Mouse (Mus musculus) layer of hippocampus, adult 2 months (tissue): ENCODE results near the gene Ifitm10. TPM values are rescaled to one million over a fixed set of nuclear protein-coding genes. Genes with fewer than 3 reads are reported as not detected.
"Not testable (repeated sequence)": the region's sequence is repeated elsewhere in the genome, so short reads cannot be mapped to it uniquely, and the experiment has no call there.

Experiments
- DNase-seq, 2 experiments: peaks; one replicate each; pipeline ENCODE4 v3.0.0; 2022; ENCODE audit warnings: low spot score in 2 of 2
- H3K27ac ChIP-seq: fragments of 200-600 bp; 2 replicates; pipeline ENCODE4 v1.8.1; 2022
- H3K4me3 ChIP-seq: fragments of 200-600 bp; 2 replicates; pipeline ENCODE4 v1.8.1; 2022; ENCODE audit warnings: mild to moderate bottlenecking
- CTCF ChIP-seq: fragments of 200-600 bp; conservative IDR thresholded peaks from 2 replicates; pipeline ENCODE4 v1.8.1; 2022; ENCODE audit warnings: antibody characterized with exemption, mild to moderate bottlenecking, moderate library complexity
- total RNA-seq, 2 experiments: library from RNA; stranded (reverse); gene quantifications; 2 replicates each; pipeline ENCODE4 v1.2.3; 2021

Gene Ifitm10
- total RNA-seq, 2 experiments from 2014 or later, result 35.3 to 38.6 TPM

DNA sequence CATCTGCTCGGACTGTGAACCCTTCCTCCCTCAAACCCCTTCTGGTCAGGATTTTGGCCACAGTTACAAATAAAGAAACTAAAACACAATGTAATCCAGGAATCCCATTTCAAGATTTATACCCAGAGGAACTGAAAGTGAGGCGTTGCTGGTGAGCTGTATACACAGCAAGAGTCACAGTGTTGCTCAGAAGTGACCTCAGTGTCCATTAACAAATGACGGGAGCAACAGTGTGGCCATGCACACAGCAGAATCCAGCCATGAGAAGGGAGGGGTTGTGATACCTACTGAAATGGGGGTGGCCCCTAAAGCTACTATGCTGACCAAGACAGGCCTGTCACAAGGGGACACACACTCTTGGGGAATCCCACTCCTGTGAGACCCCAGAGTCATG is 31.3 kb downstream of the Ifitm10 start:
- TF ChIP-seq CTCF, result no peak
- no peak overlapping the region for H3K4me3 ChIP-seq
- DNase-seq, result no peak
- peak overlapping the region; percentile 28; the same call in 1 of the 2 replicates for H3K27ac ChIP-seq

DNA sequence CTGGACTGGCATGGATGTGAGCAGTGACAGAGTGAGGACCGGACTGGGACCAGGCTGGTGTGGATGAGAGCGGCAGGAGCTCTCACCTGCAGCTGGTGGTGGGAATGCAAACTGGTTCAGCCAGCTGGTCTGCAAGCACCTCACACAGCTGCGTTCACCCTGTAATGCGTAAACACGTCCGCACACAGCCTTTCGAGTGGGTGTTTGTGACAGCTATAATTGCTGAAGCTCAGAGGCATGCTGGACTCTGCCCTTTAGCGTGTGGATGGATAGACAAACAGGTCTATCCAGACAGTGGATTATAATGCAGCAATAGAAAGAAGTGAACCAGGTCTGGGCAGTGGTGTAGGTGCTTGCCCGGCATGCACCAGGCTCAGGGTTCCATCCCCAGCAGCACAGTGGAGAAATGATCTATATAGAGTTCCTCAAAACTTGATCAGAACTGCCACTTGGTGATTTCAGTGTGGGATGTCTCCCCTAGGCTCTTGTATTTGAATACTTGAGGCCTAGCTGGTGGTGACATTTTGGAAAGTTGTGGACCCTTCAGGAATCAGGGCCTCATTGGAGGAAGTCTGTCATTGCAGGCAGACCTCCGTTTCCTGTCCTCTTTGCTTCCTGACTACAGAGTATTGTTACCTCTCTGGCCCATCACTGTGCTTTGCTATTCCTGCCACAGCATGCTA is 31.8 kb downstream of the Ifitm10 start:
- H3K27ac ChIP-seq, result peak overlapping the region; percentile 51; the same call in 1 of the 2 replicates
- TF ChIP-seq CTCF, result no peak
- H3K4me3 ChIP-seq, result no peak overlapping the region
- no peak for DNase-seq

DNA sequence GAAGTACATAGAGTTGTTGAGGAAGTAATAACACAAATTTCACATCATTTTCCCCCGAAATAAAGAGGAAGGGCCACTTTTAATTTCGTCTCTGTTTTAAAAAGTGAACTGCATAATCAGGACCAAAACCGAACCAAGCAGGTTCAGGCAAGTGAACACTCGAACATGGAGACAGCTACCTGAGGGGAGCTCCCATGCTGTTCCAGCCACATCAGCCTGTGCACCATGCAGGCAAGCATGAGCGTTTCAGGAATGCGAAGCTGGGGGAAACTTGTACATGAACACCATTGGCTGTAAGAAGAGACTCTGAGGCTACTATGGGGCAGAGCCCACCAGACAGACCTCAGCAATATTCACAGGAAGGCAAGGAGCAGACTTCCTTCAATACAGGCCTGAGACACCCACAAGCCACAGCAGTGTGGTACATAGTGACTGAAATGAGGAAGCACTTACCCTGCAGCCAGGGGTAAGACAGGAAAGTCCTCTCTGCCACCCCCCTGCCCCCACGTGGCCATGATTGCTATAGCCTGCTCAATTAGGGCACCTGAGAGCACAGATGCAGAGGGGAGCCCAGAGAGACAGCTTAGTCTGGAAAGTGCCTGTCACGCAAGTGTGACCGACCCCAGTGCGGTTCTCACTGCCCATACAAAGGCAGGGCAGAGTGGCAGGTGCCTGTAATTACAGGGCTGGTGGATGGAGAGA is 33.1 kb downstream of the Ifitm10 start:
- TF ChIP-seq CTCF, result no peak
- peak overlapping the region; percentile 51; the same call in 1 of the 2 replicates for H3K27ac ChIP-seq
- no peak overlapping the region for H3K4me3 ChIP-seq
- DNase-seq, result no peak

DNA sequence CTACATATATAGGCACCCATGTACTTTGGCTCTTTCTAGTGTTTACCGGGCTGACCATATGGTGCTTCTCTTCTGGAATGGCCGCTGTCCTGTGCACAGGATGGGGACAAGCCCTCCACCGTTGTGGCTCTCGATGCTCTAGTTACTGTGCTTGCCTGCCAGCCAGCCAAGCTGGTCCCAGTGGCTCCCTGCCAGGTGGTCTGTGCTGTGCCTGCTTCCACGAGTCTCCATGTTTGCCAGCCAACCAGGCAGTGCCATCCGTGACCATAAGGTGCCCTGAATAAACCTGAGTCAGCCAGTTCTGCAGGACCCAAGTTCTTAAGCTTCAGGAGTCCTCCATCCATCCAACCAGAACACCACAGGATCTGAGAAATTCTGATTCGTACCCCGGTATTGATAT is 38.4 kb downstream of the Ifitm10 start:
- Histone ChIP-seq H3K4me3 (no peak overlapping the region), H3K27ac (no peak overlapping the region)
- no peak for DNase-seq
- TF ChIP-seq CTCF, result no peak

DNA sequence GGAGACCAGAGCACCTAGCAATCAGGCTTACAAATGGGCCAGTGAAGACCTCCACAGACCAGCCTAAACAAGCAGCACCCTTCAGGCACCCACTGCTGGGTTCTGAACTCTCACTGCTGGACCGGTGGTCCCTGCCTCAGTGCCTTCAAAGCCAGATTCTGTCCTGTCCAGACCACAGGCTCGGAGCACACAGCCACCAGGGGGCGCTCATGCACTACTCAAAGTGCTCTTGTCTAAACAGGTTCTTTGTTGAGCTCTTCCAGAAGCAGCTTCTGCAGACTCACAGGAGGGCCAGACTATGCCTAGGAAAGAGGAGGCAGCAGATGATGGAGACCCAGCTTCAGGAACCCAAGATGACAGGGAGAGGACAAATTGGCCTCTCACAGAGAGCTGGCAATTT is 39.3 kb downstream of the Ifitm10 start:
- peak; percentile 75 to 95 for DNase-seq
- H3K4me3 ChIP-seq, result no peak overlapping the region
- TF ChIP-seq CTCF, result peak; percentile 97
- H3K27ac ChIP-seq, result no peak overlapping the region

DNA sequence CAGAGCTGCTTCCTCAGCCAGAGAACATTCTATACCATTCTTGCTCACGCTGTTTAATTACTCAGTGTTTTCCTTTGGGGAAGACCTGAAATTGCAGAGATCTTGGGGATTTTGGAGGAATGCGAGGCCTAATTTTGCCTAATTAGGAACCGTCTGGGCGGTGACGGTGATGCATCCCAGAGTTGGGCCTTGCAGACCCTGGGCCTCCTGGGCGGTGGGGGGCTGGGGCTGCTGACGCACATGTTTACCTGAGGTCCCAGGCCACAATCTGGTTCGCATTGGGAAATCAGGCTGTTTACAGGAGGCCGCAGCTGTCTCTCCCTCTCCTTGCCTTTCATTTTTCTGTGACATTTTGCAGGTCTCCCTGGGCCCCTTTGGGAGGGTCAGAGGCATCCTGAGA is 40.8 kb downstream of the Ifitm10 start:
- H3K4me3 ChIP-seq, H3K27ac ChIP-seq, DNase-seq: not testable (repeated sequence)

DNA sequence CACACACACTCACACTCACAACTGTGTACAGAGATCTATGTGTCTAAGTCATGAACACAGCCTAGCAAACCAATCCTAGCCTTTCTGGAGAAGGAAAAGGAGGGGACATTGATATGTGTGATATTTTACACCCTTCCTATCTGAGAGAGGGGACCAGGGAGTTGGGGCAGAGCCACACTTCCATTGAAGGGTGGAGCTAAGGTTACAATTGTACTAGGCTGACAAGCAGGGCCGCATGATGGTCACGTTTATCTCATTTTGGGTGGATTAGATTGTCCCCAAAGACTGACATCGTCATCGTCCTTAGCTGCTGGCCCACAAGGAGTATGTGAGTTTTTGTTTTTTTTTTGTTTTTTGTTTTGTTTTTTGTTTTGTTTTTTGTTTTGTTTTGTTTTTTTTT is 42.3 kb downstream of the Ifitm10 start:
- Histone ChIP-seq H3K27ac (no peak overlapping the region), H3K4me3 (no peak overlapping the region)
- no peak for DNase-seq
- TF ChIP-seq CTCF, result no peak

DNA sequence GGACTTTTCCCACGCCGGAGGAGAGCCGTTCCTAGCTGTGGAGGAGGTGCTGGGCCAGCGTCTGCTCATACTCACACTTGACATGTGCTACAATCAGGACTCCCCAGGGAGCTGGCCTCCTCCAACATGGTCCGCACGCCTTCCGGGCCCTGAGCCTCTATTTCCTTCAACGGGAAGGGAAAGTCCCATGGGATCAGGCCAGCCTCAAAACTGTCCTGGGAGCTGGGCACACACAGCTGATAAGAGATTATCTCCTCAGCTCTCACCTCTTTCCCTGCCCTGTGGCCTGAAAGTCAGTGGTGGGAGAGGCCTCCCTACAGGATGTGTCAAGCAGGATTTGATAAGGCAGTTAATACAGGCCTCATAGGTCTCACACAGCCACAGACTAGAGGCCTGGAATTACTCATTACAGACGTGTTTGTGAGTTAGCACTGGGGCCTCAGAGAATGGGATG is 43.3 kb downstream of the Ifitm10 start:
- no peak overlapping the region for H3K4me3 ChIP-seq
- H3K27ac ChIP-seq, result no peak overlapping the region
- no peak for TF ChIP-seq CTCF
- DNase-seq, result no peak

DNA sequence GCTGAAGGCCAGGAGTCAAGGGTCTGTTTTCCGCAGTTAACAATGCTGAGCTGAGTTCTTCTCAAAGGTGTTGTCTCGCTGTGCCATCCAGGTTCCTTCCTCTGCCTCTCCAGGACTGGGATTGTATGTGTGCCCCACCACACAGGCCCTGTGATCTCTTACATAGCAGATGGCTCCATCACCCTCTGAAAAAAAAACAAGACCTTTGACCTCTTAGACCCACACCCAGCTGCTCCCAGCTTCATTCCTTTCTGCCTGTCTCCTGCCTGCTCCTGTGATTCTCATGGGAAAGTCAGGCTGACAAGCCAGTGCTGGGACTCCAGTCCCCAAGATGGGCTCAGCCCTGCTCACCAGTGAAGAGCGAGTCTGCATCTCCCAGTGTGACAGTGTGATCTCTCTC is 45.0 kb downstream of the Ifitm10 start:
- H3K27ac ChIP-seq, result no peak overlapping the region
- DNase-seq, result no peak
- H3K4me3 ChIP-seq, result no peak overlapping the region
- TF ChIP-seq CTCF, result no peak

DNA sequence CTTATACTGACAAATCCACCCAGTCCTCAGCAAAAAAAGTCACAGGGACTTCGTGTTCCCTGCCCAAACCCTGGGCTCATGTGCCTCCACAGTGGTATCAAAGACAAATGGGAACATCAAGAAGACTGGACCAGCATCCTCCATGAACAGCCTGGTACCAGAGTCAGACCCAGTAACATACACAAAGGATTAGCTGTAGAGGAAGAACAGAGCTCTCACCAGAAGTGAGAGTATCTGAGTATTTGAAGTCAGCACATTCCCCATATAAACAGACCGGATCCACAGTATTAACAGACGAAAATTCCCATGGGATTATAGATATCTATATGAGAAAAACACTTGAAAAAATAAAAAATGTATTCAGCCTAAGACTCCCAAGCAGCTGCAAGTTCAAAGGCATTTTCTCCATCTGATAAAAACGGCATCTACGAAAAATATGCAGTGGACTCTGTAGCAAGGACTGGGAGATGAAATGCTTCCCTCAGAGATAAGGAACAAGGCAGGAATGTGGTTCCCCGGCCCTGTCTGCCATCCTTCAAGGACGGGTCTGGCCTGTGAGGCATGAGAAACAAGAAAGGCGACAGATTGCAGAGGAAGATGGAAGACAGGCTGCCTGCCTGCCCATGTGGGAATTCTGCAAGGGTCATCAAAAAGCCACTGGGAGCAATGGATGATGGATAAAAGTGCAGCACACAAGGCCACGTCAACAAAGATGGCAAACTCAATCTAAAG is 46.7 kb downstream of the Ifitm10 start:
- H3K27ac ChIP-seq, result no peak overlapping the region
- no peak for TF ChIP-seq CTCF
- DNase-seq, result no peak
- H3K4me3 ChIP-seq, result no peak overlapping the region

DNA sequence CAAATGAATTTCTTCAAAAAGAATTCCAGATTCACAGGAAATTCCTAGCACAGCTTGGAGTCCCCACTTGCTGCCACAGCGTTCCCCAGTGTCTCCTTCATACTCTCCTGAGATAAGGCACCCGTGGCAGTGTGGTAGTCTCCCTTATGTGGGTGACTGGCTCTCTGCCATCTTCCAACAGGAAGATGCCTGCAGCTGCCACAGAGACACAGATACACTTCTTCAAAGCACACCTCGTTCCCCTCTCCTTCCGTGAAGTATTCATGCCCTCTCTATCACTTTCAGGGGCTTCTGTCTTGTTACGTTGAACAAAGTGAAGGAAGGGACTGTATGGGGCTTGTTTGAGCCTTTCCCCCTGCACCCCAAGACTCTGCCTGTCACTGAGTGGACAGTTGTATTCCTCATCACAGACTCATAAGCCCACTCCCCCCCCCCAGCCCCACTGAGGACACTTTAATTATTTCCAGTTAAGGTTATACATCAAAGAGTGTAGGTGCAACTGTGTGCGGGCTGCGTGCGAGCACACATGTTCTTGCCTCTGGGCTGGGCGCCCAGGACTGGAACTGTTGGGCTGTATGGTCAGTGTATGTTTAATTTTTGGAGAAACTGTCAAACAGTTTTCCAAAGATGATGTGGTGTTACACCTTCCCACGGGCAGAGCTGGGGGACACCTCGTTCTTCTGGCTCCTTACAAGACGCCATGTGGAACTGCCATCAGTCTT is 50.0 kb downstream of the Ifitm10 start:
- DNase-seq, result no peak
- no peak for TF ChIP-seq CTCF

DNA sequence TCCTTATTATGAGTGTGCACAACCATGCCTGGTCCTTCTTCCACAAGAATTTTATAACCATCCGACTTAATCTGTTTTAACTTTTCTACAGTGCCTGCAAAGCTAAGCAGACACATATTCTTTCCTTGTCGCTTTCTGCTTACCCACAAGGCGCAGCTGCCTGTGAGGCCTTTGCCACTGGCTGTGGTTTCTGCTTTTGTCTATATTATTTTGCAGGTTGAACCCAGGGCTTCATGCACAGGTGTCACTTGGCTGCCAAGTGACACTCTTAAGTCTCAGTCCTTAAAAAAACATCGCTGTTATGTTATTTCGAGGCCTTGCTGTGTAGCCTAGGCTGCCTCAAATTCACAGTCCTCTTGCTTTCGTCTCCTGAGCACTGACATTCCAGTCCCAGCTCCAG is 50.9 kb downstream of the Ifitm10 start:
- no peak for TF ChIP-seq CTCF
- H3K27ac ChIP-seq, result no peak overlapping the region
- H3K4me3 ChIP-seq, result no peak overlapping the region
- DNase-seq, result no peak

More for the DNA sequence above, 50.0 kb downstream of the Ifitm10 start:
- no peak overlapping the region for H3K4me3 ChIP-seq
- H3K27ac ChIP-seq, result no peak overlapping the region

DNA sequence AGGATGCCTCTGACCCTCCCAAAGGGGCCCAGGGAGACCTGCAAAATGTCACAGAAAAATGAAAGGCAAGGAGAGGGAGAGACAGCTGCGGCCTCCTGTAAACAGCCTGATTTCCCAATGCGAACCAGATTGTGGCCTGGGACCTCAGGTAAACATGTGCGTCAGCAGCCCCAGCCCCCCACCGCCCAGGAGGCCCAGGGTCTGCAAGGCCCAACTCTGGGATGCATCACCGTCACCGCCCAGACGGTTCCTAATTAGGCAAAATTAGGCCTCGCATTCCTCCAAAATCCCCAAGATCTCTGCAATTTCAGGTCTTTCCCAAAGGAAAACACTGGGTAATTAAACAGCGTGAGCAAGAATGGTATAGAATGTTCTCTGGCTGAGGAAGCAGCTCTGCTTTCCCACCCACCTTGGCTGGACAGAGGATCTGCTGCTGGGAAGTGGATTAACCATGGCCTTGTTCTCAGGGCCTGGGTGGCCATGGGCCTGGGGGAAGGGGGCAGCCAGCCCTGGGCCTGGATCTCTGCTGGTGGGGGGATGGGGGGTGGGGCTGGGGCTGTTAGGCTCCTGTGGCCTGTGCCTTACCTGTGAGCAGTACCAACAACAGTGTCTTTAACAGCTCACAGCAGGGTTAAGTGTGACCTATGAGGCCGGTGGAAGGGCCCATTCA is 51.8 kb downstream of the Ifitm10 start:
- DNase-seq, result not testable (repeated sequence)

More for the DNA sequence above, 51.8 kb downstream of the Ifitm10 start:
- not testable (repeated sequence) for H3K4me3 ChIP-seq, H3K27ac ChIP-seq
